20 mouse cellular contexts compared by ENCODE assay signal in genomic region chr1:65171579-65171978, GRCm38 (mm10). TPM values are rescaled to one million over a fixed set of nuclear protein-coding genes. Genes with fewer than 3 reads are reported as not detected.
"Had no signal": no experiment of that assay in that cellular context is flagged by ENCODE, and none has a peak within 500 bp of the region (broad histone marks: within the 10 kb centered on the region; RNA-seq: fewer than 3 reads in every experiment).

No protein-coding gene starts in this region.

- H3K4me1 ChIP-seq: kidney, embryonic 15.5 days had no signal

- DNase-seq: kidney, postnatal 25 days; layer of hippocampus, adult 9-11 months; layer of hippocampus, postnatal 36 days; liver; lung, adult 2 months; retina, postnatal 1 day; right cerebral cortex, postnatal 4 days; thymus, postnatal 4 days had no signal

- H3K27me3 ChIP-seq: kidney, embryonic 15.5 days; limb, embryonic 12.5 days; liver, embryonic 15.5 days; megakaryocyte, embryonic 14.5 days; midbrain, embryonic 15.5 days; neural tube, embryonic 13.5 days; stomach, embryonic 15.5 days had no signal

- H3K27ac ChIP-seq: kidney, embryonic 15.5 days; limb, embryonic 12.5 days; liver, embryonic 15.5 days; macrophage; midbrain, embryonic 15.5 days; neural tube, embryonic 13.5 days; stomach, embryonic 15.5 days had no signal

- ATAC-seq: lung, postnatal 0 days; midbrain, embryonic 15.5 days had no signal

- H3K4me3 ChIP-seq: kidney, embryonic 15.5 days; limb, embryonic 12.5 days; liver, embryonic 15.5 days; megakaryocyte, embryonic 14.5 days; midbrain, embryonic 15.5 days; neural tube, embryonic 13.5 days; stomach, embryonic 15.5 days had no signal

- H3K9ac ChIP-seq: kidney, embryonic 15.5 days; limb, embryonic 12.5 days; liver, embryonic 15.5 days; midbrain, embryonic 15.5 days; neural tube, embryonic 13.5 days; stomach, embryonic 15.5 days had no signal

- H3K4me2 ChIP-seq: kidney, embryonic 15.5 days; limb, embryonic 12.5 days; liver, embryonic 15.5 days; midbrain, embryonic 11.5 days; midbrain, embryonic 15.5 days; neural tube, embryonic 13.5 days; stomach, embryonic 15.5 days had no signal

- H3K9me3 ChIP-seq: kidney, embryonic 15.5 days; limb, embryonic 12.5 days; liver, embryonic 15.5 days; megakaryocyte, embryonic 14.5 days; midbrain, embryonic 15.5 days; neural tube, embryonic 13.5 days; stomach, embryonic 15.5 days had no signal

RNA-seq across cellular contexts. Expression of gene D630023F18Rik, which starts 48.6 kb away (rescaled TPM):
- total RNA-seq: monocyte, adult 5-6 weeks had no signal
- polyA plus RNA-seq: lung, postnatal 0 days; spleen, adult 2 months had no signal

RNA-seq across cellular contexts. Expression of gene Gm28845, which starts 52.2 kb away (rescaled TPM):
- total RNA-seq: layer of hippocampus, postnatal 36 days; monocyte, adult 5-6 weeks had no signal
- polyA plus RNA-seq: kidney, embryonic 15.5 days; limb, embryonic 12.5 days; liver, embryonic 15.5 days; lung, adult 2 months; lung, postnatal 0 days; macrophage; midbrain, embryonic 11.5 days; midbrain, embryonic 15.5 days; neural tube, embryonic 13.5 days; spleen, adult 2 months; stomach, embryonic 15.5 days had no signal
